Mouse (Mus musculus): ENCODE data around the gene Olfr307.
"Not testable (repeated sequence)": the region's sequence is repeated elsewhere in the genome, so short reads cannot be mapped to it uniquely, and the experiment has no call there.

Gene Olfr307

GRCm38 (mm10) chr7:86337486-86337885 lies at the start of gene Olfr307:
Olfr307 (minus strand) TSS chr7:86337586.
- no peak for DNase-seq

- no peak for DNase-seq
Observed at GRCm38 (mm10) chr7:86386558-86386957, 49.2 kb upstream of the Olfr307 start, which contains the start of gene Olfr304. Olfr304 (minus strand) TSS chr7:86386658.

GRCm38 (mm10) chr7:86385769-86386168 lies 48.4 kb upstream of the Olfr307 start:
- no peak for DNase-seq

GRCm38 (mm10) chr7:86366828-86367227 lies 29.4 kb upstream of the Olfr307 start, which contains the start of gene Olfr305:
Olfr305 (minus strand) TSS chr7:86366928.
- DNase-seq = no peak

GRCm38 (mm10) chr7:86346296-86346695 lies 8.9 kb upstream of the Olfr307 start:
- DNase-seq = not testable (repeated sequence)

GRCm38 (mm10) chr7:86344253-86344652 lies 6.9 kb upstream of the Olfr307 start:
- DNase-seq = no peak

GRCm38 (mm10) chr7:86342881-86343565 lies 5.6 kb upstream of the Olfr307 start:
- no peak for DNase-seq

GRCm38 (mm10) chr7:86325530-86325929 lies 11.9 kb downstream of the Olfr307 start, which contains the start of gene Olfr308:
Olfr308 (minus strand) TSS chr7:86325630.
- DNase-seq = no peak

- DNase-seq = no peak
Observed at GRCm38 (mm10) chr7:86321323-86321722, 16.1 kb downstream of the Olfr307 start.

GRCm38 (mm10) chr7:86313608-86314007 lies 23.8 kb downstream of the Olfr307 start, which contains the start of gene Olfr309:
Olfr309 (minus strand) TSS chr7:86313708.
- no peak for DNase-seq
